Mouse (Mus musculus) intestine, embryonic 14.5 days (tissue): Measurements from ENCODE around the gene P3h1. TPM values are rescaled to one million over a fixed set of nuclear protein-coding genes. Genes with fewer than 3 reads are reported as not detected.

Experiments
- ATAC-seq: fragments of 200-750 bp; cut with Nextera tagmentation; replicated peaks from 2 replicates; pipeline ENCODE4 v1.8.0; 2017; ENCODE audit warnings: low read depth, moderate number of reproducible peaks, moderate TSS enrichment, moderate library complexity; ENCODE audit not compliant: low FRiP score, low TSS enrichment
- DNase-seq: peaks from one replicate; pipeline ENCODE4 v3.0.0-alpha.2; 2018; ENCODE audit warnings: low spot score
- H3K27ac ChIP-seq: fragments of 300-500 bp; sonication (generic); 2 replicates; pipeline ENCODE4 v1.5.1; 2014; ENCODE audit warnings: low read depth, mild to moderate bottlenecking, control low read depth
- H3K27me3 ChIP-seq: fragments of 300-500 bp; sonication (generic); replicated peaks from 2 replicates; pipeline ENCODE4 v1.6.1; 2014; ENCODE audit warnings: low read length, control low read depth; ENCODE audit not compliant: control insufficient read depth, insufficient read depth
- H3K36me3 ChIP-seq: fragments of 300-500 bp; sonication (generic); 2 replicates; pipeline ENCODE4 v1.6.1; 2014; ENCODE audit warnings: low read length, control low read depth; ENCODE audit not compliant: control insufficient read depth, insufficient read depth
- H3K4me1 ChIP-seq: fragments of 300-500 bp; sonication (generic); replicated peaks from 2 replicates; pipeline ENCODE4 v1.6.1; 2014; ENCODE audit warnings: low read length, control low read depth, mixed read lengths; ENCODE audit not compliant: control insufficient read depth, insufficient read depth
- H3K4me2 ChIP-seq: fragments of 300-500 bp; sonication (generic); 2 replicates; pipeline ENCODE4 v1.6.1; 2014; ENCODE audit warnings: low read length
- H3K4me3 ChIP-seq: fragments of 300-500 bp; sonication (generic); 2 replicates; pipeline ENCODE4 v1.5.1; 2014; ENCODE audit warnings: low read depth, low read length, control low read depth, mixed read lengths
- H3K9ac ChIP-seq: fragments of 300-500 bp; sonication (generic); 2 replicates; pipeline ENCODE4 v1.6.1; 2014; ENCODE audit warnings: mild to moderate bottlenecking, low read length
- H3K9me3 ChIP-seq: fragments of 300-500 bp; sonication (generic); 2 replicates; pipeline ENCODE4 v1.6.1; 2016; ENCODE audit warnings: low read length, control low read depth; ENCODE audit not compliant: control insufficient read depth
- WGBS: fragments of 180-500 bp; shearing (Covaris S2); extraction: QIAGEN DNeasy Blood & Tissue Kit; methylation state at CpG from one replicate; pipeline ENCODE4 v1.1.7; 2014; 5-methylcytosine and 5-hydroxymethylcytosine counted together
- polyA plus RNA-seq: library from polyadenylated mRNA; unstranded; fragments of >200 nt; fragmentation: Nextera tagmentation; extraction: Ambion mirVana; gene quantifications from 2 replicates; pipeline ENCODE4 v1.2.1, GENCODE M21; 2014

The P3h1 gene
- polyA plus RNA-seq, 1 experiment from 2014 or later = 38.2 TPM

DNA sequence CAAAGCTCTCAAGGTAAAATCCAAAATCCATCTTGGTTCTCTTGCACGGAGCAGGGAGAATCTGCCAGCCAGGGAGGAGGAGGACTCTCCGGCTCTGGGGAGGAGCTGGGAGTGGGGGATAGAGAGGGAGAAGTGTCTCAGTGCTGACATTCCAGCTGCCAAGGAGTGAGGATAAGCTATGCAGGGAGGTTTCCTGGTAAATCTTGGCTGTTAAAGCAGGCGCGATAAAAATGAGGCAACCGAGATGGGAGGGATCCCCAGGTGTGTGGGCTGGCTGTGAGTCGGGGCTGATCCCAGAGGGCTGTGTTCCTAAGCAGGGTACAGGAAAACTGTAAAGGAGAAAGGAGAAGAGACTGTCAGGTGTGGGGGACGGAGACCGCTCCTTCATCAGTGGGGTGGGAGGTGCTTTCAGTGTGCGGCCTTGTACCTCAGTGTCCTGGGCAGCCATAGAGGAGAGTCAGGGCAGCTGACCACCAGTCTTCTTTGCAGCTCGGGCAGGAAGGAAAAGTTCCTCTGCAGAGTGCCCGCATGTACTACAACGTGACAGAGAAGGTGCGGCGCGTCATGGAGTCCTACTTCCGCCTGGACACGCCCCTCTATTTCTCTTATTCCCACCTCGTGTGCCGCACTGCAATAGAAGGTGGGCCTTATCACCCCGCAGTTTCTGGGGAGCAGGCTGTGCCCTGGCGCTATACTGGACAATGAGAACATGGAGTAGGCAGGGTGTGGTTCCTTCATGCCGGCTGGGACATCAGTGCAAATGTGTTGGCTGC, 11.9 kb downstream of the P3h1 start:
- Histone ChIP-seq H3K4me3 (no peak overlapping the region), H3K4me2 (no peak overlapping the region), H3K9ac (no peak overlapping the region), H3K27ac (no peak overlapping the region), H3K9me3 (no peaks in the 10 kb centered on the region), H3K36me3 (peaks cover 66% of the 10 kb centered on the region), H3K27me3 (no peaks in the 10 kb centered on the region), H3K4me1 (no peaks in the 10 kb centered on the region)
- ATAC-seq (no peak), DNase-seq (no peak)
- WGBS = 78% methylated on average over 22 of the region's 22 CpGs

DNA sequence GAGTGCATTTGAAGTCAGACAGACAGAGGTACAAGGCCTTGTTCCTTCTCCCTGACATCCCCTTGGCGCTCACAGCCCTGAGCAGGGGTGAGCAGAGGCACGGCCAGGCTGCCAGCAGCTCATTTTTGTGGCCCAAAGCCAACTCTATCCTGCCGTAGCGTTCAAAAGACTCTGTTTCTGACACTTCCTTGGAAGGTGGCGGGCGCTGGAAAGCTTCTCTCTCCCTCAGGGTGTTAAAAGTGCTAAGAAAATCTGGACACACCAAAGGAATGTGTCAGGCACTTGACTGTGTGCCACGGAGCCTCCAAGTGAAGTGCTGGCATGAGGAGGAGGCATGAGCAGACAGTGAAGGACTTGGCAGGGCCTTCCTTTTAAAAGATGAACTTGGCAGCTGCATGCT, 12.8 kb downstream of the P3h1 start:
- Histone ChIP-seq H3K4me3 (no peak overlapping the region), H3K27ac (no peak overlapping the region), H3K4me2 (no peak overlapping the region), H3K27me3 (no peaks in the 10 kb centered on the region), H3K36me3 (peaks cover 66% of the 10 kb centered on the region), H3K4me1 (no peaks in the 10 kb centered on the region), H3K9me3 (no peaks in the 10 kb centered on the region), H3K9ac (no peak overlapping the region)
- DNase-seq = no peak
- no peak for ATAC-seq
- WGBS = 75% methylated on average over 7 of the region's 7 CpGs

DNA sequence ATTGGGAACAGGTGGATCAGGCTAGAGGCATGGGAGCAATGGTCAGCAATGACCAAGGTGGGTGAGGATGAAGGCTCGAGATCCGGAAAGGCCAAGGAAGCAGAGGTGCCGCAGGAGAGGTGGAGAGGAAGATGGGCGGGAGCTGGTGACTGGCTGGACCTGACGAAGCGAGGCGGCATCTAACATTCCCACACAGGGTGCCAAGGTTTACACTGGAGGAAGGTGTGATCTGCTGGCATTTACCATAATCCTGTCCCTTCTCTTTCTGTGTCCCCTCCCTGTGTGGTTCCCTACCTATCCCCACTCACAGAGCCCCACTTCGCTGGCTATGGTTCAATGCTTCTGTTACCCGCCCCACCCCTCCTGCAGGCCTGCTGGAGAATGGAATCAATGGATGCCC, 13.2 kb downstream of the P3h1 start:
- no peak for ATAC-seq
- Histone ChIP-seq H3K27ac (no peak overlapping the region), H3K4me1 (no peaks in the 10 kb centered on the region), H3K4me2 (no peak overlapping the region), H3K4me3 (no peak overlapping the region), H3K27me3 (no peaks in the 10 kb centered on the region), H3K9ac (no peak overlapping the region), H3K36me3 (peaks cover 62% of the 10 kb centered on the region), H3K9me3 (no peaks in the 10 kb centered on the region)
- WGBS = 85% methylated on average over 9 of the region's 9 CpGs
- DNase-seq = no peak

DNA sequence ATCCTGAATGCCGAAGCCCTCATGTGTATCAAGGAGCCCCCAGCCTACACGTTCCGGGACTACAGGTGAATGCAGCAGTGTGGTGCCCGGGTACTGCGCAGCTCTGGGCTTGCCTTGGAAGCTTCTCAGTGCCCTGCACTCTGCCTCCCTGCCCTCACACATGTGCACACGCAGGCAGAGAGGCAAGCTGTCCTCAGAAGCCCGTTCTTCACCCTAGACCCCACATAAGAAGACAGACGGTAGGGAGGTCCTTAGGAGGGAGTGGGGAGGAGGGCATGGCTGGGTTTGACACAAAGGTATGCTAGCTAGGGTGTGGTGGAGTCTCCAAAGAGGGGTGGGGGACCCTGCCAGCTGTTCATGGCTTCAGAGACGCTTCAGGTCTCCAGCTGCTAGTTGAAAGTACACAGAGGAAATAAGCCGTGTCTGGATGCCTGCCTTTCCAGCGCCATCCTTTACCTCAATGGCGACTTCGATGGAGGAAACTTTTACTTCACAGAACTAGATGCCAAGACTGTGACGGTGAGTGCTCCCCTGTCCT, 14.0 kb downstream of the P3h1 start:
- H3K4me2 ChIP-seq = no peak overlapping the region
- WGBS = 78% methylated on average over 14 of the region's 14 CpGs
- DNase-seq (no peak), ATAC-seq (no peak)
- no peak overlapping the region for H3K4me3 ChIP-seq
- peaks cover 54% of the 10 kb centered on the region for H3K36me3 ChIP-seq
- no peak overlapping the region for H3K9ac ChIP-seq
- no peaks in the 10 kb centered on the region for H3K9me3 ChIP-seq
- H3K4me1 ChIP-seq = no peaks in the 10 kb centered on the region
- H3K27me3 ChIP-seq = no peaks in the 10 kb centered on the region
- H3K27ac ChIP-seq = no peak overlapping the region

DNA sequence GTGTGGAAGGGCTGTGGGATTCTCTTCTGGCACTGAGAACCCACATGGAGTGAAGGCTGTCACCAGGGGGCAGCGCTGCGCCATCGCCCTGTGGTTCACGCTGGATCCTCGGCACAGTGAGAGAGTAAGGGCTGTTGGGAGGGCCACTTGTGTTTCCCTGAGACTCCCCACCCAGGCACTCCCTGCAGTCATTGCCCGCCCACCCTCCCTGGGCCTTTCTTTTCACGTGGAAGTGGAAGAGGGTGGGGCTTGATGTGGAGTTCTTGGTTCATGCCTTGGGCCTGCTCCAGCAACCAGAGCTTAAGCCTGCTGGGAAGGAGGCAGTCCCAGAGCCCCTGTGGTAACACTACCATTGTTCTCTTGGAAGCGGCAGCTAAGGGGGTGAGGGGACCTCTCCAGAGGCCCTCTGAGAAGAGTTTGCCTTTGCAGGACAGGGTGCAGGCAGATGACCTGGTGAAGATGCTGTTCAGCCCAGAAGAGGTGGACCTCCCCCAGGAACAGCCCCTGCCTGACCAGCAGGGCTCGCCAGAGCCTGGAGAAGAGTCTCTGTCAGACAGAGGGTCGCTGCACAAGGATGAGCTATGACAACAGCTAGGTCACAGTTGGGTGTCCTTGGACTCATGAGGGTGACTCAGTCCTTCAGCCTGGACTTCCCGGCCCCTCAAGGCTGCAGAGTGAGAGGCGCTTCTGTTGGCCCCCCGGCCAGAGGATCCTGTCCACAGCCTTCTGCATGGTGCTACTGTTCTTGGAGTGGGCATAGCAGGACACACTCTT, 14.9 kb downstream of the P3h1 start:
- WGBS = 34% methylated on average over 13 of the region's 13 CpGs
- DNase-seq (peak; percentile 81), ATAC-seq (0 out of 2 replicates have a peak, but pooled peaks have one; percentile 20)
- no peaks in the 10 kb centered on the region for H3K27me3 ChIP-seq
- H3K36me3 ChIP-seq = peaks cover 51% of the 10 kb centered on the region
- H3K4me1 ChIP-seq = no peaks in the 10 kb centered on the region; the same call in 1 of the 2 replicates
- no peak overlapping the region for H3K4me3 ChIP-seq
- H3K27ac ChIP-seq = no peak overlapping the region
- H3K9me3 ChIP-seq = no peaks in the 10 kb centered on the region
- no peak overlapping the region for H3K4me2 ChIP-seq
- H3K9ac ChIP-seq = no peak overlapping the region

DNA sequence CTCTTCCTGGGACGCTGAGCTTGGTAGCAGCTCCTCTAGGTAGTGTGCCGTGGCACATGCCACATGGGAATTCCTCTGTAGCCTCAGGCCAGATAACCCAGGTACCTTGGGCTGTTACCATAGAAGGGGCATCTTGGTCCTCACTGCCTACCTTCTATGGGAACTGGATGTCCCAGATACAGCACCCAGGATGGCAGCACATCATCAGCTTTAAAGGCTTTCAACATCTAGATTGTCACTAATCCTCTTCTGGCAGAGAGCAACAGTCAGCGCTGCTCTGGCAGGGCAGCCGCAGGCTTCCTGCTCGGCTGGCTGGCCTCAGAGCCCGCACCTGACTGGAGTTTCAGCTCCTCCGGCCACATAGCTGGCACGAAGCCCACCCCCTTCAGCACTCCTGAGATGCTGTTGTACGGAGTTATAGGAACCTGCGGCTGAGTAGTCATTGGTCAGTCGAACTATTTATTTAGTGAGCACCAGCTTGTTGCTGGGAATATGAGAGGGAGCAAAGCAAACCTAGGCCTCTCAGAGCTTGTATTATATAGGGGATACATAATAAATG, 15.8 kb downstream of the P3h1 start:
- 88% methylated on average over 11 of the region's 11 CpGs for WGBS

DNA sequence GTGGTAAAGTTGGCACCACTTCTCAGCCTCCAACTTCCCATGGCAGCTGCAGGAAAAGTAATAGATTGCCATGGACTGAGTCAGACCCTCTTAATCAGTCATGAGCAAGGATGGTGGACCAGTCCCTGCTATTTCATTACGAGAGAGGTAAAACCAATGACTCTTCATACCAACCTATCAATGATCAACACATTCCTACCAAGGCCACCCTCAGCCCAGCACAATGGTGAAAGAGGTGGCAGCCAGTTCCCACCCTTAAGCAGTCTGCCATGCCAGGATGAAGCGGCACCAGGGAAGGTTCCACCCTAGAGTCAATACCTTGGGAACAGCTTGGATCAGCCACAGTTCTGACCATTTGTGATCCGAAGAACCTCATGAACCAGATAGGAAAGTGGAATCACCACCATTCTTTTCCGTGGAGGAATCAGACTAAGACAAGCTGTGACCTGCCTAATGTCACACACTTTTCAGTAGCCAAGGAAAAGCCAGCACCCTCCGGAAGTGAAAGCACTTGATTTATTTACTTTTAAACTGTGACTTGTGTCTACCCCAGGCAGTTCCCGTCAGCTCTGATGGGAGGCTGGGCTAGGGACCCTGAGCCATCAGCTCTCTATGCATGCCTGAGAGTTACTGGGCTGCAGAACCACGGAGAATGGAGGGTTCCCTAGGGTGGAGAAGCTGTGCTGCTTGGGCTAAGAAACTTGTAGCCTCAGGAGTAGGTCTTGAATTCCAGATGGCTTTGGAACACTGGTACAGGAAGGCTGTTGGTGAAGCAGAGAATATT, 19.5 kb downstream of the P3h1 start:
- ATAC-seq (no peak), DNase-seq (no peak)
- H3K27ac ChIP-seq = no peak overlapping the region
- no peak overlapping the region for H3K4me2 ChIP-seq
- H3K4me3 ChIP-seq = no peak overlapping the region
- H3K4me1 ChIP-seq = peaks cover 4% of the 10 kb centered on the region; the same call in 1 of the 2 replicates
- H3K9me3 ChIP-seq = no peaks in the 10 kb centered on the region
- peaks cover 13% of the 10 kb centered on the region for H3K36me3 ChIP-seq
- 52% methylated on average over 7 of the region's 7 CpGs for WGBS
- H3K9ac ChIP-seq = no peak overlapping the region
- H3K27me3 ChIP-seq = no peaks in the 10 kb centered on the region

More for the DNA sequence above, 15.8 kb downstream of the P3h1 start:
- DNase-seq (no peak), ATAC-seq (no peak)
- Histone ChIP-seq H3K4me1 (no peaks in the 10 kb centered on the region; the same call in 1 of the 2 replicates), H3K27ac (no peak overlapping the region), H3K4me3 (no peak overlapping the region), H3K27me3 (no peaks in the 10 kb centered on the region), H3K4me2 (no peak overlapping the region), H3K9me3 (no peaks in the 10 kb centered on the region), H3K9ac (no peak overlapping the region), H3K36me3 (peaks cover 45% of the 10 kb centered on the region)

DNA sequence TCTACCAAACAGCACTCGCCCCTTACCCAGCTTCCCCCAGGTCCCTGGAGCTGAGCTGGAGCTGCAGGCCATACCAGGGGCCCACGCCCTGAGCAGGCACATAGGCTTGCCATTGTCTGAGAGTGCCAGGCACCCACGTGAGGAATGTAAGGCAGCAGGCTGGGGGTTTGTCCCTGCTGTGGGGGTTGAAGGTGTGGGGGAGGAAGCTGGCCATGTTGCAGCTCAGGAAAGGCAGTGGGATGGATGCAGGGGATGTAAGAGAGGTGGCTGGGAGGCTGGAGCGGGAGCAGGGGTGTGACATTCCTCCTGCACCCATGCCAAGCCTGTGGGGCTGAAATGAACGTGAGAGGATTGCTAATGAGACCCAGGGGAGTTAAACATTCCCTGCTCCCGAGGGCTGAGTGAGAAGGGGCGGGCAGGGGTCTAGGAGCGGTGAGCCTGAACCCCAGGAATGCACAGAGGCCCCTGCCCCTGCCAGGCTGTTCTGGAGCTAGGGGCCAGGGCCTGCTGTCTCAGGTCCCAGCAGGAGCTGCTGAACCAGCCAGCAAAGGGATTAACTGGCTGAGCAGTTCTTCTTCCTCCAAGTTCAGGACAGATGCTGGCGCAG, 21.4 kb downstream of the P3h1 start:
- 38% methylated on average over 9 of the region's 9 CpGs for WGBS
- H3K4me3 ChIP-seq = no peak overlapping the region
- no peak overlapping the region for H3K27ac ChIP-seq
- H3K9ac ChIP-seq = no peak overlapping the region
- H3K27me3 ChIP-seq = no peaks in the 10 kb centered on the region
- H3K36me3 ChIP-seq = no peaks in the 10 kb centered on the region
- H3K9me3 ChIP-seq = no peaks in the 10 kb centered on the region
- peaks cover 4% of the 10 kb centered on the region; the same call in 1 of the 2 replicates for H3K4me1 ChIP-seq
- DNase-seq (no peak), ATAC-seq (no peak)
- no peak overlapping the region for H3K4me2 ChIP-seq
